Mouse (Mus musculus): Measurements from ENCODE around the gene Ercc1. TPM values are rescaled to one million over a fixed set of nuclear protein-coding genes. Genes with fewer than 3 reads are reported as not detected.
A peak's percentile ranks its signal among the peaks of the same experiment; 100 is the strongest.

Gene Ercc1
- polyA plus RNA-seq, 3 experiments from 2014 or later, result 51.1 to 68.7 (median 55.2) TPM

DNA sequence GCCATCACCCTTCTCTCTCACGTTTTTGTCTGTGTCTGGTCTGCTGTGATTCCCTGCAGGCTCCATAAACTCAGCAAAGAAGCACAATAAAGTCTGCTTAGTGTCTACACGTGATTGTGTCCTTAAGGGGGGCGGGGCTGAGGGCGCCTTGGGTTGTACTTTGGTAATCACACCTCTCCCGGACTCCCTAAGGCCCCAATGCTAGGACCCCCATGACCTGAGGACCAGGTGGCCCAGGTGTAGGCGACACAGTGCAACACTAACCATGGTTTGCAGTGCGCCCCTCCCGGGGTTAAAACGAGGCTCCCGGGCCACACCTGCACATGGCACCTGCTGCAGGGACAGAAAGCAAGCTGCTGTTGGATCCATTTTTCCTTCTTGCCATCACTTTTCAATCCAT, 3.3 kb upstream of the Ercc1 start:
- no peak for ATAC-seq

DNA sequence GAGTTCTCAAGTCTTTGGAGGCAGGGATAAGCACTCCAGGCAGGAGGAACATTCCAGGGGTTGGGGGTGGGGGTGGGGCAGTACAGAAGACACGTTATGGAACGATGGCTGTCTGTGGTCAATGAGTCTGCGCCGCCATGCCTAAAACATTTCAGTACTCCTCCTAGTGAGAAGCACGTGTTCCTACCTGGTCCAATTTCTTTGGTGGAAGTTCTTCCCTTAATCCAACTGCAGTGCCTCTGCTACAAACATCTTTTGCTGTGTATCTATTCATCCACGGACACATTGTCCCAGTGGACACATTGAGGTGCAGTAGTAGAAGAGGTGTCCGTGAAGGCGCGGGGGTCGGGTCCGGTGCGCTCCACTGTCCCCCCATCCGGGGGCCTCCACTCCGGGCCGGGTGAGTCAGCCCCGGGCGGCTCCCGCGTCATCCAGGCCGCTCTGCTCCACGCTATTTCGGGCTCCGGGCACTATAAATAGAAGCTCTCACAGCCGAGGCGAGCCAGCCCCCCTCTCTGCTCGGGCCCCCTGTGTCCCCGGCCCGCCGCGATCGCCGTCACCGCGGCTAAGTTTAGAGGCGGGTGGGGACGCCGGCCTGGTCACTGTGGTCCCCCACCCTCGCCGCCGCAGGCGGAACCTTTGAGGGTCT, 2.7 kb upstream of the Ercc1 start:
- no peak for ATAC-seq

DNA sequence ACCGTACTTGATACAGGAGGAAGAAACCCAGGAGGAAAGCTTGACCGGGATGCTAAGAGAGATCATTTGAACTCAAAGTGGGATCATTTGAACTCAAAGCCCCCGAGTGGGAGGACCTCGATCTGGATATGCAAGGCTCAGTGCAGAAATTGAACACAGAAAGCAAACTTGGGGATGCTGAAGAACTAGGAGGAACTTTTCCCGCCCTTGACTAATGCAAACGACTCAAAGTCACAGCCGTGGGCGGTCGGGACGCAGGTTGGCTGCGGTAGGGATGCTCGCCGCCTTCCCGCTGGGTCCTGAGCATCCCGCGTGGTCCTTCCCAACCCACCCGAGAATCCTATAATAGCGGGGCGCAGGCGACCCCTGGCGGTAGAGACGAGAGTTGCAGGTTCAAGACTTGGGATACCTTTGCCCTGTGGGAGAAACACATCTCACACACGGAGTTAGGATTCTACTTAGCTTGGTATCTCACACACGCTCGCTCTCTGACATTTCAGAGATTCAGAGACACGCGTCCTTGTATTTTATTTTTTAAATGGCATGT, 2.0 kb upstream of the Ercc1 start:
- ATAC-seq, result no peak

DNA sequence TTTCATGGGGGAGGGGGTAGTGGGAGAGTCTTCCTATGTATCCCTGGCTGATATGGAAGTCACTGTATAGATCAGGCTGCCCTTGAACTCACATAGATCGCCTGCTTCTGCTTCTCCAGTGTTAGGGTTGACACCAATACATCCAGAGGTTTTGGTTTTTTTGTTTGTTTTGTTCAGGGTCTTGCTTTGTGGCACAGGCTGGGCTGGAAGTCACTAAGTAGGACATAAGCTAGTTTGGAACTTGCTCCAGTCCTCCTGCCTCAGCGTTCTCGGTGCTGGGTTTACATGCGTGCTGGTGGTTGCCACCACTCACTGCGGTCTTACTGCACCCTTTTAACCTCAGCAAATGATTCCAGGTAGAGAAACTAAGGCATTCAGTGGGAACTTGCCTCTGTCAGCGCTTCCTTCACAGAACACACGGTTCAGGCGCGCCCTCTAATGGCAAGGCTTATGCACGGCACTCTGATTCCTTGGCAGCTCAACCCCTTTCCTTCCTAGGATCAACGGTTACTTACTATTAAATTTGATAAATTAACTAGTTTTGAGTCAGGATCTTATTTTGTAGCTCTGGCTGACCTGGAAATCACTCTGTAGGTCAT, 1.3 kb upstream of the Ercc1 start:
- peak; percentile 23 for ATAC-seq

DNA sequence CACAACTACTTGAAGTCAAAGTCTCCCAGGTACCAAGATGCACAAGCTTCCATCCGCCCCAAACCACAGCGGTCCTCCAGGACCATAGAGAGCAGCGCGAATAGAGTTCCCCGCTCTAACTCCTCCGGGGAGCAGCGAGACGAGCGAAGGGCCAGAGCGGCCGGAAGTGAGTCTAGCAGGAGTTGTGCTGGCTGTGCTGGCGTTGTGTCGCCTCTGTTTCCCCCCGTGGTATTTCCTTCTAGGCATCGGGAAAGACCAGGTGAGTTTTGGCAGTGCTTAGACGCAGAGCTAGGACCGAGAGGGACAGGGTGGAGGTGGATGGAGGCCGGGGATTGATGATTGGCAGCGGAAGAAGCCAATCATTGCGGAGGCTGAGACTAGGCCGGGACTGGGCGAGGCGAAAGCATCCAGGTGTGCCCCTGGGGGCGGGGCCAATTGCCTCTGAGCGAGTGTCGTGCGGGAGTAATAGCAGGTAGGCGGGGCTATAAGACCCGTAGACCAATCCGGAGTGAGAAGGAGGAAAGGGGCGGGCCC, 427 bp downstream of the Ercc1 start:
- ATAC-seq, result peak; percentile 87

DNA sequence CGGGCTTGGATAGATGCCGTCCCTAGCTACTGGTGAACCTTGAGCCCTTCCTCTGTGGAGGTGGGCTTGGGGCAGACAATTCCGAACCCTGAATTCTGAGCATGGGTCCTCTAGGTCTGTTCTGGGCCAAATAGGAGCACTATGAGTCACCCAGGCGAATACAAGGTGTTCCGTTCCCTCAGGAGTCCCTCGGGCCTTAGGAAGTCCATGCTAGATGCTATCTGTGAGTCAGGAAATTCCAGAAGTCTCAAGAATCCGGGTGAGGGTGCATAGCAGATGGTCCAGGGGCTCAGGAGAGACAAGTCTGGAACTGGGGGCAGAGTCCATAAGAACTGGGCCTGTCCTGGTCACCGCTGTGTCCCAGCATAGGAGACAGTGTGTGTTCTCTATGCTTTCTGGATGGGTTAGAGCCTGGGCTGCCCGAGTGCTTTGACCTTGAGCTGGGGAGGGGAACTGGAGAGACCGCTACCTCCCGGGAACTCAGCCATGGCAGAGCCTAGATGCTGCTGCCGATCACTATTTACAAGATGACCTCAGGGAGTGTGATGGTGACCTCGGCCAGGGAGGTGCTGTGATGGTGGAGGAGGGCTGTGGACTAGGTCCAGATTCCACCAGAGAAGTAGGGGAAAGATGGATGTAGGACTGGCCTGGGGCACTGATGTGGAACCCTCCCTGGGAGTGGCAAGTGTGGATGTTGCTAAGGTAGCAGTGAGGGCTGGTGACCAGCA, 4.8 kb downstream of the Ercc1 start:
- ATAC-seq, result no peak

DNA sequence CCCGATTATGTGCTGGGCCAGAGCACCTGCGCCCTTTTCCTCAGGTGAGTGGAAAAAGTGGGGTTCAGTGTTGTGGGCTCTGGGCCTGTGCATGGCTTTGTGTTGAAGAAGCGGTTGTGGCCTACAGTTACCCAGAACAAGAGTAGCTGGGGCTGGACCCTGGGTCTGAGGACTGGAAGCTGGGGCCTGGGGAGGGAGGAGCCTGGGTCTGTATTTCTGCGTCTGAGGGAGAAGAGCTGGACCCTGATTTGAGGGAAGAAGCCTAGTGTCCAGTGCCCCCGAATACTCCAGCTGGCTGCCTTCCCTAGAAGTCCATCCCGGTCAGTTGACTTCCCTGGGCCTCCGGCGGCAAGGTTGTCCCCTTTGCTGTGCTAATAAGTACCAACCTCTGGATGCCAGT, 5.6 kb downstream of the Ercc1 start:
- ATAC-seq, result no peak

DNA sequence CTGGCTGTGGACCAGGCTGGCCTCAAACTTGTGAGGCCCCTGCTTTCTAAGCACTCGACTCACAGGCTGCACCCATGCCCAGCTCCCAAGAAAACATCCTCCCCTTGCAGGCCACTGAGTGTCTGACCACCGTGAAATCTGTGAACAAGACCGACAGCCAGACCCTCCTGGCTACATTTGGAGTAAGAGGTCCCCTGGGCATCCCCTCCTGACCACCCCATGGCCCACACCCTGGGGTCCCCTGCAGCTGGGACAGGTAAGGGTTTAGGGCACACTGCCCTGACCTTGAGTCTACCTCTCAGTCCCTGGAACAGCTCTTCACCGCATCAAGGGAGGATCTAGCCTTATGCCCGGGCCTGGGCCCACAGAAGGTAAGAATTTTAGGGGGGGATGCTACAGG, 10.4 kb downstream of the Ercc1 start:
- ATAC-seq, result no peak

DNA sequence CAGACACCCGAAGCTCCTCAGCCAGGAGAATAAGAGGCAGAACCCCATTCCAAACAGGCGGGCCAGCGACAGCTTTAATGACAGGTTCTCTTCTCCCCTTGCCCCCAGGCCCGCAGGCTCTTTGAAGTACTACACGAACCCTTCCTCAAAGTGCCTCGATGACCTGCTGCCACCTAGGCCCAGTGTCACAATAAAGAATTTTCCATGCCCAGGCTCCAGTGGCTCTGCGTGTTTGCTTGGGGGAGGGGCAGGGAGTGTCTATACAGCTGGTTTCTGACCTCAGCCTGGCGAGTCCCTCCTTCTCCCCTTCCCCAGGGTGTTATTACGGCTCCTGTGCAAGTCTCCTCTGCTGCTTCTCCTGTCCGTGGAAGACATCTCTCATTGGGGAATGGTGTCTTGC, 11.7 kb downstream of the Ercc1 start:
- no peak for ATAC-seq

DNA sequence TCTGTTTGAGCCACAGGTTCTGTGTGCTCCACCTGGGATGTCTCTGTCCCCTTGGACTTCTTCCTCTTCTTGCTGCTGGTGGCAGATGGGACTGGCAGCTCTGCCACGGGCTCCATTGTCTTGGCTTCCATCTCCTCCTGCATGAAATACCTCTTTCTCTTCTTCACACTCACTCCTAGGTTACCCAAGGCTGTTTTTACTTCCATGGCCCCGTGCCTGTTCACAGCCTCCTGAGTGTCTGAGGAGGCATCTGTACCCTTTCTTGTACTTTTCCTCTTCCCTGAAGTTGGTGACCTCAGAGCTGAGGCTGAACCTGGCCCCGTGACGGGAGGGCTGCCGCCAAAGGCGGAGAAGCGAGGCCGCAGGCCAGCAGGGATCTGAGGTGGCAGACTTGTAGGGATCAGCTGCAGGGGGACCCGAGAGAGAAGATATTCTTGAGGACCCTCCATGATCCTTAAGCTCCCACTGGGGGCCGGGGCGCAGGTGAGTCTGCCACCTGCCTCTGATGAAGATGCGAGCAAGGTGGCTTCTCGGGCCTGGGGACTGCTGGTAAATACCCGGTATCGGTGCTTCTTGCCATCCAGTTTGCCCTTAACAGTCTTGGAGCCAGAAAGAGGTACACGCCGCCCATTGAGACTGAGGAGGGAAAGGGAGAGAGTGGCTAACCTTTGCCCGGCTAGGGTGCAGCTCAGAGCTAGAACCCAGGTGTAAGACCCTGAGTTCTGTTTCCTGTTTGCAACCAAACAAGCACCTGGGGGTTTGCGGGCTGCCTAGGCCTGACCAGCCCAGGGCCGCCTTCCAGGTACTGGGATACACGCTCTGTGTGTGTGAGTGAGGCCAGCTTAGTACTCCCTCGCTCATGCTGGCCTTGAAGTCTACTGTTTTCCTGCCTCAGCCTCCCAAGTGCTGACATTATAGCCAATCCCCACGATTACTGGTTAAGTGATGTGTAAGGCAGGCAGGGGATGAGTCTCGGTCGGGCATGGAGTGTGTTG, 13.1 kb downstream of the Ercc1 start:
- no peak for ATAC-seq

DNA sequence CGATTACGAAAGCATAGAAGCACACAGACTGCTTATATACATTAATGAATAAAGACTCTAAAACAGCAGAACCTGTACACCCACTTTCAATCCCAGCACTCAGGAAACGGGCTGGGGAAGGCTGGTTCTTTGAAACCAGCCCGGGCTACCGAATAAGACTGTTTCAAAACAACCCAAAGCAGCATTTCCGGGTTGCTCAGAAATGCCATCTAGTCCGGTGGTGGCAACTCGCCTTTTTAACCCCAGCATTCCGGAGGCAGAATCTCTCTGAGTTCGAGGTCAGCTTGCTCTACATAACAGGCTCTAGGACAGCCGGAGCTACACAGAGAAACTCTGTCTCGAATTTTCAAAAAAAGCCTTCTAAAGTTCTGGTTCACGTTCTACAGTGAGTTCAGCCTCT, 14.1 kb downstream of the Ercc1 start:
- ATAC-seq, result no peak

DNA sequence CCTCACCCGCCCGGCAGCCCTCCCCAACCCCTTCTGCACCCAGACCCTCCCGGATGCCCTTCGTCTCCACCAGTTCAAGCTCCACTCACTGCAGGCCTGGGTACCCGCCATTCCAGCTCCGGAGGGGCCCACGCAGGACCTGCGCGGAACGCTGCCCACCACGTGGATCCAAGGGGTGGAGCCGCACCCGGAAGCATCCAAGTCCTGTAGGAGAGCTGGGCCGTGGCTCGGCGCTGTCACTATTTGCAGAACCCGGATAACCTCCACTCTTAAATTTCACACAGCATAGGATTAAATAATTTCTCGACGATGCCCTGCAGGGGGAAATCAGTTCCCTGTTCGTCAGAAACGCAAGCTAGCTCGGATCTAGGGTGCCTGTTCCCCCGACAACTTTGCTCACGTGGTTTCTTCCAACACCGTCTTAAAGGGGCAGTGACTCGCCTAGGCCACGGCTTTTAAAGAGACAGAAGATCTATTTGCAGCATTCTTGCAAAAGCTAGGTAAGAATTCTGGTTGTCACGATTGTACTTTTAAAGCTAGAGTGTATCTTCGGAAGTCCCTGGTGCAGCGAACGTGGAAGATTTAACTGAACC, 14.8 kb downstream of the Ercc1 start, which contains the start of the genes Cd3eap and Ppp1r13l:
Cd3eap (minus strand) TSS at position 185 of the 593 bp plus-strand sequence.
Ppp1r13l (plus strand) TSS at position 451 of the 593 bp plus-strand sequence.
- ATAC-seq, result peak; percentile 82

DNA sequence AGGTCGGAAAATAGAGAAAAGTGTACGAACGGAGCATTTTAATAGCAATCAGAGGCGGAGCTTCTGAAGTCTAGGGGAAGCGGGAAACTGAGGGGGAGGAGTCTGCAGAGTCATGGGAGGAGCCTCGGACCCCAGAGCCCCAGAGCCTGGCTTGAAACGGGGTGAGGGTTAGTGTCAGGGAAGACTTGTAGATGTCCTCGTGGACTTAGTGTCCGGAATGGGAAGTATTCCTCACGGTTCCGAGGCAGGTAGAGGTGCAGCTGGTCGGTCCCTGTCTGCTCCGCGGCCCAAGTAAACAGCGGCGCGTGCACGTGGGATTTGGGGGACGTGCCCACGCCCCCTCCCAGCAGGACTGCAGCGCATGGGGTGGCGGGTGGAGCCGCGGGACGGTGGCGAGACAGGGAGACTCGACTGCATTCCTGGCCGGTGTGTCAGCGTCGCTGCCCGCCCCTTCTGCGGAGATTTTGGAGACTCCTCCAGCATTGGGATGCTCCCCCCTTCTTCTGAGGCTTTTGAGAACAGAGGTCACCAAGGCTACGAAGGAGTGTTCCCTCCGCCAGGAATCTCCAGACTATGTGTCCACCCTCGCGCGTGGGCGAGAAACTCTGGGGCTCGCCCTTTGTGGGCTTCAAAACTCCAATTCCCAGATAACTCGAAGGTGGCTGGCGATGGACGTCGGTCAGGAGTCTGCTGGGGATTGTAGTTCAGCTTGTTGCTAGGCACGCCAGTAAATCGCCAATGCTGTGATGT, 15.5 kb downstream of the Ercc1 start:
- peak; percentile 58 for ATAC-seq

DNA sequence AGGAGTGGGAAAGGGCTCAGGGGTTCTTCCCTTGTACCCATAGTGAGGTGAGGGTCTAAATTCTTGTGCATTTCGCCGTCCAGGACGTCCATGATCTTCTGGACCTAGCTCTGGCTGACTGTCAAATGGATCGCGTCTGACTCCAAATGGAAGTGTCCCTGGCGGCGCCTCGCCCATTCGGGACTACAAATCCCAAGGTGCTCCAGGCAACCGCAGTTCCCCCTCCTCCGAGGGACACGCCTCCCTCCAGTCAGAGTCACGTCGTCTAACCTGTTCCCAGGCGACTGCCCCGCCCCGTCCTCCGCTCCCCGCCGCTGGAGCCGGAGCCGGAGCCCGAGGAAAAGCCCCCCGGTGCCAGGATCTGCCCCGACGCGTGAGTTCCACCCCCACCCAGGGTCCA, 16.4 kb downstream of the Ercc1 start:
- peak; percentile 50 for ATAC-seq

DNA sequence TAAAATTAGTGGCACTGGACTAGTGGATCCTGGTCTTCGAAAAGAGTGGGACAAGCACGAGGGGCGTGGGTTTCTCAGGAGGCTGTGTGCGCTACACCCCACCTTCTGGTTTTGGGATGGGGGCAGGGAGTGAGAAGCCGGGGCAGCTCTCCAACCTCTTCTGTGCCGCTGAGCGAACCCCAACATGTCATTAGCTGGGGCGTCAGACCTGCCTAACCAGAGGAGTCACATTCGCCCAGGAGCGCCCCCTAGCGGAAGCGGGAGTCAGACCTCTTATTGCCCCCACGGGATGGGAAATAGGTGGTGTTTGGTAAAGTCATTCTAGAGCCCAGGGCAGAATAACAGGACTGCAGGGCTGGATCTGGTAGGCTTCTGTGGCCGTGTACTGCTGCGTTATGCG, 17.1 kb downstream of the Ercc1 start:
- ATAC-seq, result peak; percentile 29

DNA sequence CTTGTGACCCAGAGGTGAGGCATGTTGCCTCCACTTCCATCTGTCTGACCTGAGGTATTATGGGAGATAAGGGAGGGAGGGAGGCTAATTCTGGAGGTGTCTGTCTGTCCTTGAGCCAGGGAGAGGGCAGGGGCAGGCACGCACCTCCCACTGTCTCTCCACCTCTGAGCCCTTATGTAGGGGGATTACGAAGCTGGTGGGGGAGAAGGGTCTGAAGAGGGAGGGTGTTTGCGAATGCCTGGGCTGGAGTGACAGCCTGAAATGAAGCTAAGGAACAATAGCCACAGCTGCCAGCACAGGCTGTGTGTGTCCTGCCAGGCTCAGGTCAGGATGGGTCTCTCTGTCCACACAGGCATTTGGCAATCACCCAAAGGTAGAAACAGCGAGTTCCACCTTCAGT, 17.7 kb downstream of the Ercc1 start:
- no peak for ATAC-seq

DNA sequence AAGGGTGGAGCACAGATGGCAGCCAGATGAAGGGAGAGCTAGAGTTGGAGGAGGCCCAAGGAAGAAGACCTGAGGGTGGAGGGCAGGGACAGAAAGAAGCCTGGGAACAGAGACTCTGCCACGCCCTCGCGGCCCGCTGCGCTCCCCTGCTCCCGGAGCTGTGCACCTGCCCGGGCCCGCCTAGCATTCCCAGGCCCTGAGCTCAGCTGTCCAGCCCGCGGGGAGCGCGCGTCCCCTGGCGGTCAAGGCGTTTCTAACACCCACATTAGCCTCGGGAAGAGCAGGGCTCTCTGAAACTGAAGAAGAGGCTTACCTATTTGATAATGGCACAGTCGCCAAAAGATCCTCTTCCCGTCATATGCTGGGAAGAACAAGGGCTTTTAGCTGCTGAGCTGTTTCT, 19.3 kb downstream of the Ercc1 start:
- no peak for ATAC-seq

DNA sequence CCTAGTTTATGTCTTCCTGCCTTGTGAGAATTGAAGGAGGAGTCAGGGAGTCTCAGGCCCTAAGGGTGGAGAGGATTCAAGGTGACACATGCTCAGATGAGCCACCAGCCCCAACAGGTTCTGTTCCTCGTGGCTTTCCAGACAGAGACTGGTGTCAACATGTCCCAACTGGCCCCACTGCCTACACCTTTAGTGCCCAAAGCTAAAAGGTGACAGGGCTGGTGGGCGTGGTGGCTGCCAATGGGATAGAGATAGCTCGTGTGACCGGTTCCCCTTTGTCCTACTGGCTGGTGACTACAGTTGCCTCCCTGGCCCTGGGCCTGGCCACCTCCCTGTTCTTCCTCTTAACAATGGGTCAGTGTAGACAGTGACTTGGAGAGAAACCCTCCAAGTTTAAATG, 20.8 kb downstream of the Ercc1 start:
- no peak for ATAC-seq

DNA sequence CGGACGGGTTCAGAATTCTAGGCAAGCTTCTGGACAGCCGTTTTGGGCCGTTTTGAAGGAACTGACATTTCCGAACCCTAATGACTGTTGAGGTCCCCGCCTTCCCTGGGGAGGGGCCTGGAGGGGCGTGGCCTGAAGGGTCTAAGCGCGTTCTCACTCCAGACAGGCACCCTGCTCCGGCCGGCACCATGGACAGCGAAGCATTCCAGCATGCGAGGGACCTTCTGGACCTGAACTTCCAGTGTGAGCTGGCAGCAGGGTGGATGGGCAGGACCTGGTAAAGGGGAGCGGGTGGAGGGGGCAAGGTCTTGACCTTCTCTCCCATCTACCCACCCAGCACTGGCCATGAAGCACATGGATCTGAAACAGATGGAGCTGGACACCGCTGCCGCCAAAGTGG, 23.8 kb downstream of the Ercc1 start:
- ATAC-seq, result no peak

DNA sequence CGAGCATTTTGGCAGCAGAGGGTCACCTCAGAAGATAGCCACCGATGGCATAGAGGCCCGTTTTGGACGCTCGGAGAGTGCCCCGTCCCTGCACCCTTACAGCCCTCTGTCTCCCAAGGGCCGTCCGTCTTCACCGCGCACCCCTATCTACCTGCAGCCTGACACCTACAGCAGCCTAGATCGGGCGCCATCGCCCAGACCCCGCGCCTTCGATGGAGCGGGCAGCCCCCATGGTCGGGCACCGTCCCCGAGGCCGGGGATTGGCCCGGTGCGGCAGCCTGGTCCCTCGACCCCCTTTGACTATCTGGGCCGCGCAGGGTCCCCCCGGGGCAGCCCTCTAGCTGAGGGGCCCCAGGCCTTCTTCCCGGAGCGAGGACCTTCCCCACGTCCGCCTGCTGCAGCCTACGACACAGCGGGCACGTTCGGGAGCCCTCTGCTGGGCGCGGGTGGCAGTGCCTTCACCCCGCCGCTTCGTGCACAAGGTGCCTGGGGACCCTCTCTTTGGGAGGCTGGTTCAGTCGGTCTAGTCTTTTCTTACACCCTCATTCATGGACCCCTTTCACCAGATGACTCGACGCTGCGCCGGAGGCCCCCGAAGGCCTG, 25.3 kb downstream of the Ercc1 start:
- ATAC-seq, result peak; percentile 82

DNA sequence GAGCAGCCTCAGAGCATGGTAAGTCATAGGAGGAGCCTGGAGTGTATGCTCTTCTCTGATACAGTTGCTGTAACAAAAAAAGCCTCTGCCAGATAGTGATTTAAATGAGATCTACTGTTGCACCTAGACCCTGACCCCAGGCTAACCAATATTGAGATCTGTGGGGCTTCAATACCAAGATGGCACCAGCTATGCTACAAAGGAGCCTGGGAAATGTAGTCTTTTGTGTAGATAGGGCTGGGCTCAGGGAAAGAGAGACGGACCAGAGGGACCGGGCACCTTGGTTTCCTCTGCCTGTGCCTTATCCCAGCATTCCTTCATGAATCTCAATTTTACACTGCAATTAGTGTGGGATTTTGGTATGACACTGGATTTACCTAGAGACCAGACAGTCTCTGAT, 28.8 kb downstream of the Ercc1 start:
- no peak for ATAC-seq

All from inflammation-experienced regulatory T-cells, adult 6 months (primary cell).